Mouse (Mus musculus): Measurements from ENCODE around the gene Cdc42ep1.

- TF ChIP-seq POLR2A (IDR thresholded peaks at IDR 0.05; ENCODE audit: borderline replicate concordance, extremely low read depth, low read depth, low read length) (no peak), CTCF (IDR thresholded peaks at IDR 0.05; ENCODE audit: insufficient read depth, low read length) (no peak)
Measured at GRCm38 (mm10) chr15:78815314-78816073, 26.9 kb upstream of the Cdc42ep1 start.
